Comparison of ENCODE assay signal across 9 mouse cellular contexts in the genomic region with DNA sequence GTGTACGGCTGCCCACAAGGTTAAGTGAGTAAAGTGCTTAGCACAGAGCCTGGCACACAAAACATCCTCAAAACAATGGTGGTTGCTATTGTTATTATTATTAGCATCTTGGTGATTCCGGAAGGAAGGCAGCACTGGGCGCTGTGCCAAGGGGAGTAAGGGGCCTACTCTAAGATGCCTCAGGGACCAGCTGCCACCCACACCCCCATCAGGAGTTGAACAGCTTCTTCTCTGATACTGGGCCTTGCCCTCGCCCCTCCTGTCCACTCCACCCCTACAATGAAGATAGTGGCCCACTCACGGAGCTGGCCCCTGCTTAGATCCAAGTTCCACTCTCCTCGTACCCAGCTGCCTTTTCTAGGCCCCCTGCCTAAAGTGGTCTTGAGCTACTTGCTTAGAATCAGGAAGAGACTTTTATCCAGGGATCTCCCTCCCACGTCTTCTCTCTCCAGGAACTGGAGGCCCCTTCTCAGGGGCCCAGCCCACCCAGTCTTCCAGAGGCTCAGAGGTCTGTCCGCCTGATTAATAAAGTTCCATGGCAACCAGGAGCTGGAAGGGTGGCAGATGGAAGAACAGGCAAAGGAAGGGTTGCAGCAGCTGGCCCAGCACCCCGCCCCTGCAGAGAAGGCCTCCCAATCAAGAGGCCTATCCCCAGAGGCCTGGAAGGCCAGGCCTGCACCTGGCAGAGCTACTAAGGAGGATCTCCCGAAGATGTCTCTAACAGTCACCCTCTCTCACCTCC. TPM values are rescaled to one million over a fixed set of nuclear protein-coding genes. Genes with fewer than 3 reads are reported as not detected.
DNase-seq lines count a peak whose midpoint lies in the region; ATAC-seq and TF ChIP-seq lines count a peak whose summit lies in the region.
"Had no signal": no experiment of that assay in that cellular context is flagged by ENCODE, and none has a peak within 500 bp of the region (broad histone marks: within the 10 kb centered on the region; RNA-seq: fewer than 3 reads in every experiment).

No protein-coding gene starts in this region.

- DNase-seq in kidney, adult 11 months = no peak
- DNase-seq in Muller cell, postnatal 12 days (ENCODE audit: inconsistent ontology term) = peak; percentile 48
- DNase-seq in midbrain, embryonic 14.5 days = peak; percentile 73
- DNase-seq in yolk sac, embryonic 10.5 days (ENCODE audit: low spot score) = no peak
- no peak for DNase-seq in right cerebral cortex, postnatal 14 days

- H3K4me1 ChIP-seq in kidney, embryonic 15.5 days = peaks cover 48% of the 10 kb centered on the region
- H3K4me1 ChIP-seq in intestine, postnatal 0 days (replicated peaks; ENCODE audit: control insufficient read depth, insufficient read depth, low read length) = no peaks in the 10 kb centered on the region
- peaks cover 7% of the 10 kb centered on the region; the same call in 1 of the 2 replicates for H3K4me1 ChIP-seq in midbrain, embryonic 14.5 days (ENCODE audit: control insufficient read depth, insufficient read depth, low read length)

- H3K27ac ChIP-seq in kidney, embryonic 15.5 days = peak overlapping the region; percentile 88
- peak overlapping the region; percentile 50 for H3K27ac ChIP-seq in intestine, postnatal 0 days (ENCODE audit: low read depth, low read length)
- H3K27ac ChIP-seq in midbrain, embryonic 14.5 days (replicated peaks; ENCODE audit: low read depth, low read length) = peak overlapping the region; percentile 74

- 15% methylated on average over 10 of the region's 10 CpGs for WGBS in kidney, embryonic 15.5 days
- WGBS in intestine, postnatal 0 days = 13% methylated on average over 10 of the region's 10 CpGs
- 4% methylated on average over 10 of the region's 10 CpGs for WGBS in midbrain, embryonic 14.5 days

- H3K9ac ChIP-seq in kidney, embryonic 15.5 days = peak overlapping the region; percentile 87
- H3K9ac ChIP-seq in intestine, postnatal 0 days (ENCODE audit: low read depth, low read length) = peak overlapping the region; percentile 55
- peak overlapping the region; percentile 48; the same call in 1 of the 2 replicates for H3K9ac ChIP-seq in midbrain, embryonic 14.5 days (replicated peaks; ENCODE audit: low read length)

- no peak for TF ChIP-seq CTCF in intestine, postnatal 0 days (IDR thresholded peaks at IDR 0.05; ENCODE audit: low read depth)

- H3K36me3 ChIP-seq in kidney, embryonic 15.5 days = peaks cover 8% of the 10 kb centered on the region; the same call in 1 of the 2 replicates
- H3K36me3 ChIP-seq in intestine, postnatal 0 days (ENCODE audit: control insufficient read depth, insufficient read depth) = peaks cover 7% of the 10 kb centered on the region; the same call in 1 of the 2 replicates
- H3K36me3 ChIP-seq in midbrain, embryonic 14.5 days (ENCODE audit: control insufficient read depth, insufficient read depth, low read length) = no peaks in the 10 kb centered on the region

- H3K9me3 ChIP-seq in kidney, embryonic 15.5 days (replicated peaks) = no peaks in the 10 kb centered on the region
- H3K9me3 ChIP-seq in intestine, postnatal 0 days (ENCODE audit: control insufficient read depth) = no peaks in the 10 kb centered on the region
- no peaks in the 10 kb centered on the region for H3K9me3 ChIP-seq in midbrain, embryonic 14.5 days (ENCODE audit: control insufficient read depth, low read length)

- peak overlapping the region; percentile 92 for H3K4me3 ChIP-seq in kidney, embryonic 15.5 days (replicated peaks)
- peak overlapping the region; percentile 85 for H3K4me3 ChIP-seq in intestine, postnatal 0 days (ENCODE audit: low read depth, low read length)
- H3K4me3 ChIP-seq in midbrain, embryonic 14.5 days (replicated peaks; ENCODE audit: low read depth, low read length) = peak overlapping the region; percentile 64

- peak overlapping the region; percentile 82 for H3K4me2 ChIP-seq in kidney, embryonic 15.5 days
- peak overlapping the region; percentile 89 for H3K4me2 ChIP-seq in intestine, postnatal 0 days (replicated peaks; ENCODE audit: low read depth)
- peak overlapping the region; percentile 95 for H3K4me2 ChIP-seq in midbrain, embryonic 14.5 days (ENCODE audit: low read length)

- no peaks in the 10 kb centered on the region for H3K27me3 ChIP-seq in kidney, embryonic 15.5 days
- no peaks in the 10 kb centered on the region for H3K27me3 ChIP-seq in intestine, postnatal 0 days (replicated peaks; ENCODE audit: control insufficient read depth, insufficient read depth, low read length)
- no peaks in the 10 kb centered on the region for H3K27me3 ChIP-seq in midbrain, embryonic 14.5 days (ENCODE audit: control insufficient read depth, insufficient read depth, low read length)

- peak; percentile 10; the same call in 1 of the 2 replicates for ATAC-seq in kidney, embryonic 15.5 days (replicated peaks; ENCODE audit: low FRiP score)
- peak; percentile 51 for ATAC-seq in erythroid progenitor cell, adult 5-6 weeks (replicated peaks; ENCODE audit: low FRiP score, poor library complexity, severe bottlenecking)
- 0 out of 2 replicates have a peak, but pooled peaks have one; percentile 11 for ATAC-seq in intestine, postnatal 0 days
- peak; percentile 31; the same call in 1 of the 2 replicates for ATAC-seq in midbrain, embryonic 14.5 days (ENCODE audit: low FRiP score, low TSS enrichment)

RNA-seq across cellular contexts. Expression of a gene that starts 1.2 kb away (rescaled TPM):
- 20.7 and 21.0 TPM in 2 replicates for polyA plus RNA-seq in kidney, embryonic 15.5 days (2015; fragmentation: Nextera tagmentation; extraction: Ambion mirVana)
- total RNA-seq in erythroid progenitor cell, adult 5-6 weeks (2015; ENCODE audit: low replicate concordance) = 11.7 and 27.8 TPM in 2 replicates
- total RNA-seq in erythroid progenitor cell, adult 5-6 weeks (2017; ENCODE audit: low replicate concordance) = 11.9 and 17.5 TPM in 2 replicates
- 5.5 and 5.9 TPM in 2 replicates for polyA plus RNA-seq in intestine, postnatal 0 days (2015; fragmentation: Nextera tagmentation; extraction: Ambion mirVana)
- 3.1 and 3.2 TPM in 2 replicates for polyA plus RNA-seq in midbrain, embryonic 14.5 days (2014; fragmentation: Nextera tagmentation; extraction: Ambion mirVana)

RNA-seq across cellular contexts. Expression of a gene that starts 9.8 kb away (rescaled TPM):
- polyA plus RNA-seq in kidney, embryonic 15.5 days (2015; fragmentation: Nextera tagmentation; extraction: Ambion mirVana) = 1.6 and 2.9 TPM in 2 replicates
- 1.8 TPM in 1 of 2 replicates, not detected in the other for total RNA-seq in erythroid progenitor cell, adult 5-6 weeks (2015; ENCODE audit: low replicate concordance)
- 1.9 and 3.6 TPM in 2 replicates for total RNA-seq in erythroid progenitor cell, adult 5-6 weeks (2017; ENCODE audit: low replicate concordance)
- 0.29 and 0.58 TPM in 2 replicates for polyA plus RNA-seq in intestine, postnatal 0 days (2015; fragmentation: Nextera tagmentation; extraction: Ambion mirVana)
- 15.1 and 16.0 TPM in 2 replicates for polyA plus RNA-seq in midbrain, embryonic 14.5 days (2014; fragmentation: Nextera tagmentation; extraction: Ambion mirVana)

RNA-seq across cellular contexts. Expression of a gene that starts 16.9 kb away (rescaled TPM):
- polyA plus RNA-seq in kidney, embryonic 15.5 days (2015; fragmentation: Nextera tagmentation; extraction: Ambion mirVana) = 0.19 and 0.22 TPM in 2 replicates
- total RNA-seq in erythroid progenitor cell, adult 5-6 weeks (2015; ENCODE audit: low replicate concordance) = not detected in 2 replicates
- total RNA-seq in erythroid progenitor cell, adult 5-6 weeks (2017; ENCODE audit: low replicate concordance) = not detected in 2 replicates
- polyA plus RNA-seq in intestine, postnatal 0 days (2015; fragmentation: Nextera tagmentation; extraction: Ambion mirVana) = not detected in 2 replicates
- 0.19 and 0.28 TPM in 2 replicates for polyA plus RNA-seq in midbrain, embryonic 14.5 days (2014; fragmentation: Nextera tagmentation; extraction: Ambion mirVana)
- total RNA-seq: common myeloid progenitor, adult 5-6 weeks had no signal

RNA-seq across cellular contexts. Expression of a gene that starts 21.6 kb away (rescaled TPM):
- 0.58 and 1.7 TPM in 2 replicates for polyA plus RNA-seq in kidney, embryonic 15.5 days (2015; fragmentation: Nextera tagmentation; extraction: Ambion mirVana)
- total RNA-seq in erythroid progenitor cell, adult 5-6 weeks (2015; ENCODE audit: low replicate concordance) = not detected in 2 replicates
- not detected in 2 replicates for total RNA-seq in erythroid progenitor cell, adult 5-6 weeks (2017; ENCODE audit: low replicate concordance)
- 1.6 and 2.2 TPM in 2 replicates for polyA plus RNA-seq in intestine, postnatal 0 days (2015; fragmentation: Nextera tagmentation; extraction: Ambion mirVana)
- polyA plus RNA-seq in midbrain, embryonic 14.5 days (2014; fragmentation: Nextera tagmentation; extraction: Ambion mirVana) = 1.1 and 2.1 TPM in 2 replicates
- total RNA-seq: common myeloid progenitor, adult 5-6 weeks had no signal

RNA-seq across cellular contexts. Expression of a gene that starts 35.0 kb away (rescaled TPM):
- 27.7 and 29.8 TPM in 2 replicates for polyA plus RNA-seq in kidney, embryonic 15.5 days (2015; fragmentation: Nextera tagmentation; extraction: Ambion mirVana)
- total RNA-seq in erythroid progenitor cell, adult 5-6 weeks (2015; ENCODE audit: low replicate concordance) = 15.5 and 22.7 TPM in 2 replicates
- 14.4 and 17.0 TPM in 2 replicates for total RNA-seq in erythroid progenitor cell, adult 5-6 weeks (2017; ENCODE audit: low replicate concordance)
- 62.5 and 66.6 TPM in 2 replicates for polyA plus RNA-seq in intestine, postnatal 0 days (2015; fragmentation: Nextera tagmentation; extraction: Ambion mirVana)
- 14.2 and 15.0 TPM in 2 replicates for polyA plus RNA-seq in midbrain, embryonic 14.5 days (2014; fragmentation: Nextera tagmentation; extraction: Ambion mirVana)

Comparison
In these comparisons a context has a peak if more than half of its experiments do, and no peak if none do; other contexts are left out.
1. DNase-seq: peak in Muller cell, postnatal 12 days (single experiment) and midbrain, embryonic 14.5 days (single experiment); none in kidney, adult 11 months (single experiment), yolk sac, embryonic 10.5 days (single experiment) and right cerebral cortex, postnatal 14 days (single experiment).
2. Peak in every context shown above with its lines, with median percentiles within 50 percentile points of each other: ATAC-seq, H3K27ac ChIP-seq, H3K4me2 ChIP-seq, H3K4me3 ChIP-seq and H3K9ac ChIP-seq.